Mouse (Mus musculus) E14TG2a.4 (cell line): ENCODE data around the gene Pop4.

Source experiments
- CTCF ChIP-seq: conservative IDR thresholded peaks from 2 replicates; pipeline ENCODE4 v1.5.1; 2014; ENCODE audit warnings: low read length
- POU5F1 ChIP-seq: IDR thresholded peaks from 2 replicates; pipeline ENCODE4 v1.6.1; 2014; ENCODE audit warnings: low read length, borderline replicate concordance

DNA sequence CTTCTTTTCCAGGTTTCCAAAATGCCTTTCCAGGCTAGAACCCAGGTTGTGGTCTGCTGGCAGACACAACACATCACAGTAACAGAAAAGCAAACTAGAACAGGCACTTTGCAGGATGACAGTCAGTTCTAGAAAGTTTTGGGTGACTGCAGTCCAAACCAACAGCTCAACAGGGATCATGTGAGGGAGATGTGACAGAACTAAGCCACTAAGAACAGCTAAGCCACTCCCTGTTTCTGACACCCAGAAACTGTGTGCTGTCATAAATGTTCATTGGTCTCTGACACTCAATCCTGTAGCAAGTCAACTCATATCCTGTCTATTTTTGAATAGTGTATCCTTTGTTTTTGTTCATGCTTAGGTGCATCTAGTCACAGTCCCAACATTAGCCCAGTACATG lies 34.1 kb downstream of the Pop4 start:
- no peak for TF ChIP-seq CTCF
- no peak for TF ChIP-seq POU5F1
